Mouse (Mus musculus): ENCODE measurements around the gene Gipc2.

GRCm38 (mm10) chr3:152155296-152155948, 10.6 kb downstream of the Gipc2 start:
- TF ChIP-seq POLR2A (IDR thresholded peaks at IDR 0.05; ENCODE audit: extremely low read depth, insufficient read depth, low read length) (no peak), CTCF (IDR thresholded peaks at IDR 0.05; ENCODE audit: extremely low read depth, insufficient read depth, low read length) (no peak)
